Mouse (Mus musculus) heart, embryonic 15.5 days (tissue): ENCODE measurements around the gene Atp11a. TPM values are rescaled to one million over a fixed set of nuclear protein-coding genes. Genes with fewer than 3 reads are reported as not detected.

ENCODE experiments used
- ATAC-seq: fragments of 200-750 bp; cut with Nextera tagmentation; replicated peaks from 2 replicates; pipeline ENCODE4 v1.8.0; 2017; ENCODE audit warnings: low read depth, moderate TSS enrichment; ENCODE audit not compliant: insufficient number of reproducible peaks, insufficient read depth, low FRiP score
- H3K27ac ChIP-seq: fragments of 300-500 bp; sonication (generic); 2 replicates; pipeline ENCODE4 v1.5.1; 2015; ENCODE audit warnings: mild to moderate bottlenecking, inconsistent platforms
- H3K27me3 ChIP-seq: fragments of 300-500 bp; sonication (generic); 2 replicates; pipeline ENCODE4 v1.6.1; 2015; ENCODE audit warnings: inconsistent platforms
- H3K36me3 ChIP-seq: fragments of 300-500 bp; sonication (generic); 2 replicates; pipeline ENCODE4 v1.6.1; 2015; ENCODE audit warnings: mild to moderate bottlenecking, inconsistent platforms
- H3K4me1 ChIP-seq: fragments of 300-500 bp; sonication (generic); replicated peaks from 2 replicates; pipeline ENCODE4 v1.6.1; 2015; ENCODE audit warnings: inconsistent platforms
- H3K4me2 ChIP-seq: fragments of 300-500 bp; sonication (generic); 2 replicates; pipeline ENCODE4 v1.6.1; 2015; ENCODE audit warnings: inconsistent platforms, mild to moderate bottlenecking, moderate library complexity
- H3K4me3 ChIP-seq: fragments of 300-500 bp; sonication (generic); 2 replicates; pipeline ENCODE4 v1.5.1; 2015; ENCODE audit warnings: mild to moderate bottlenecking, inconsistent platforms
- H3K9ac ChIP-seq: fragments of 300-500 bp; sonication (generic); 2 replicates; pipeline ENCODE4 v1.6.1; 2015; ENCODE audit warnings: mild to moderate bottlenecking, inconsistent platforms
- H3K9me3 ChIP-seq: fragments of 300-500 bp; sonication (generic); replicated peaks from 2 replicates; pipeline ENCODE4 v1.6.1; 2016; ENCODE audit warnings: inconsistent platforms
- whole genome bisulfite sequencing: fragments of 180-500 bp; shearing (Covaris S2); methylation state at CpG from one replicate; pipeline ENCODE4 v1.1.7; 2015; ENCODE audit warnings: mixed read lengths; 5-methylcytosine and 5-hydroxymethylcytosine counted together
- polyA plus RNA-seq: library from polyadenylated mRNA; unstranded; fragments of >200 nt; fragmentation: Nextera tagmentation; extraction: Ambion mirVana; gene quantifications from 2 replicates; pipeline ENCODE4 v1.2.1, GENCODE M21; 2015

The Atp11a gene
- polyA plus RNA-seq, 1 experiment from 2014 or later, result 14.1 TPM

- peak overlapping the region; percentile 58 for H3K4me3 ChIP-seq
- WGBS, result 11% methylated on average over 42 of the region's 42 CpGs
- H3K27me3 ChIP-seq, result peaks cover 18% of the 10 kb centered on the region
- H3K9ac ChIP-seq, result peak overlapping the region; percentile 33
- no peaks in the 10 kb centered on the region for H3K36me3 ChIP-seq
- no peak overlapping the region for H3K27ac ChIP-seq
- H3K4me1 ChIP-seq, result peaks cover 13% of the 10 kb centered on the region
- H3K4me2 ChIP-seq, result peak overlapping the region; percentile 95
- ATAC-seq, result peak; percentile 50; the same call in 1 of the 2 replicates
- no peaks in the 10 kb centered on the region for H3K9me3 ChIP-seq
Observed at GRCm38 (mm10) chr8:12915187-12916006, 158.6 kb downstream of the Atp11a start.

DNA sequence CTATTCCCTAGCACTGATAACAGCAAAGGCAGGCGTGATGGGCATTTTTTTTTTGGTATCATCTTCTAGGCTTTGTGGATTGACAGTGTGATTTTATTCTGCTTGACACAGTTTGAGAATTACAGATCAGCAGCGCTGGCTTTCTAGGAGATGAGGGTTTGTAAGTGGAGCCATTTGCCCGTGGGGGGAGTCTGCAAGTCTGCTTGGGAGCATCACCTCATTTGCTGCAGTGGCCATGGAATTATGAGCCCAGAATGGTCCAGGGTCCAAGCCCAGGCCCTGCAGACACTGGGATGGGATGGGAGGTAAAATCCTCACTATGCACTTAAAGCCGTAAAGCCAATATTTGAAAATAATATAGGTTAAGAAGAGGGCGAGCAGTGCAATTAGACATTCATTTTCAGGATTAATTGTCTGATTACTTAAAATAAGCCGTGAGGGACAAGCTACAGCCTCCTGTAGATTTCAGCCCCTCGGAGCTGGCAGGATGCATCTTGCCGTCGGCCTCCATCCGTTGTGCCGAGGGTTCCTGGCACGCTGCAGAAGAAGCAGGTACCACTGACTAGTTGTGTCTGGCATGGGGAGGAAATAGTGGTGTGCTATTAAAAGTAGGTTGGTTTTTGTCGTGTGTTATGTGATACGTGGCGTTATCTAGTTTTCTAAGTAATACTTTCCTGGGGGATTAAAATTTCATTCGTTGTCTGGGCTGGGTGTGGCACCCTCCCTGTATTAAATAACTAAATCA is 159.5 kb downstream of the Atp11a start:
- no peak for ATAC-seq

GRCm38 (mm10) chr8:12917029-12917428 is 160.2 kb downstream of the Atp11a start:
- H3K9ac ChIP-seq, result no peak overlapping the region
- H3K36me3 ChIP-seq, result no peaks in the 10 kb centered on the region
- H3K27me3 ChIP-seq, result peaks cover 18% of the 10 kb centered on the region
- 65% methylated on average over 3 of the region's 3 CpGs for WGBS
- no peak for ATAC-seq
- no peak overlapping the region for H3K4me2 ChIP-seq
- peaks cover 13% of the 10 kb centered on the region for H3K4me1 ChIP-seq
- H3K9me3 ChIP-seq, result no peaks in the 10 kb centered on the region
- H3K4me3 ChIP-seq, result no peak overlapping the region
- no peak overlapping the region for H3K27ac ChIP-seq

More for the DNA sequence above, 159.5 kb downstream of the Atp11a start:
- Histone ChIP-seq H3K4me3 (peak overlapping the region; percentile 58), H3K9me3 (no peaks in the 10 kb centered on the region), H3K4me2 (peak overlapping the region; percentile 95), H3K4me1 (peaks cover 13% of the 10 kb centered on the region), H3K9ac (no peak overlapping the region; the same call in 1 of the 2 replicates), H3K36me3 (no peaks in the 10 kb centered on the region), H3K27me3 (peaks cover 18% of the 10 kb centered on the region), H3K27ac (no peak overlapping the region)
- 71% methylated on average over 16 of the region's 16 CpGs for WGBS

- Histone ChIP-seq H3K4me2 (no peak overlapping the region), H3K27me3 (peaks cover 18% of the 10 kb centered on the region), H3K4me1 (peaks cover 13% of the 10 kb centered on the region), H3K36me3 (no peaks in the 10 kb centered on the region), H3K27ac (no peak overlapping the region), H3K9ac (no peak overlapping the region), H3K9me3 (no peaks in the 10 kb centered on the region), H3K4me3 (no peak overlapping the region)
- WGBS, result 75% methylated on average over 4 of the region's 4 CpGs
- ATAC-seq, result no peak
Observed at GRCm38 (mm10) chr8:12917831-12918230, 161.0 kb downstream of the Atp11a start.

Other genes starting within 250 kb of the Atp11a start
- gene Spaca7, start 184.0 kb upstream of the Atp11a start, polyA plus RNA-seq, result not detected in 2 replicates
- gene Tubgcp3, start 84.8 kb upstream of the Atp11a start, polyA plus RNA-seq, result 21.9 and 27.9 TPM in 2 replicates
- gene Mcf2l, start 116.8 kb downstream of the Atp11a start, polyA plus RNA-seq, result 9.0 and 9.9 TPM in 2 replicates